Mouse (Mus musculus) forebrain, embryonic 14.5 days (tissue): ENCODE results near the gene Ntm. TPM values are rescaled to one million over a fixed set of nuclear protein-coding genes. Genes with fewer than 3 reads are reported as not detected.

ENCODE experiments used
- ATAC-seq: fragments of 200-750 bp; cut with Nextera tagmentation; 2 replicates; pipeline ENCODE4 v1.8.0; 2017; ENCODE audit warnings: mild to moderate bottlenecking, moderate library complexity
- DNase-seq: peaks from one replicate; pipeline ENCODE4 v3.0.0-alpha.2; 2015; ENCODE audit warnings: low spot score
- H3K27ac ChIP-seq: fragments of 300-500 bp; sonication (generic); 2 replicates; pipeline ENCODE4 v1.5.1; 2014; ENCODE audit warnings: low read depth, mild to moderate bottlenecking, control low read depth, low read length, moderate library complexity
- H3K27me3 ChIP-seq: fragments of 300-500 bp; sonication (generic); replicated peaks from 2 replicates; pipeline ENCODE4 v1.6.1; 2014; ENCODE audit warnings: low read length, control low read depth, mixed read lengths; ENCODE audit not compliant: control insufficient read depth, insufficient read depth
- H3K36me3 ChIP-seq: fragments of 300-500 bp; sonication (generic); 2 replicates; pipeline ENCODE4 v1.6.1; 2014; ENCODE audit warnings: low read length, control low read depth; ENCODE audit not compliant: control insufficient read depth, insufficient read depth
- H3K4me1 ChIP-seq: fragments of 300-500 bp; sonication (generic); 2 replicates; pipeline ENCODE4 v1.6.1; 2014; ENCODE audit warnings: antibody characterized with exemption, low read length, control low read depth; ENCODE audit not compliant: control insufficient read depth, insufficient read depth
- H3K4me2 ChIP-seq: fragments of 300-500 bp; sonication (generic); 2 replicates; pipeline ENCODE4 v1.6.1; 2014; ENCODE audit warnings: mild to moderate bottlenecking, control low read depth, low read length
- H3K4me3 ChIP-seq: fragments of 300-500 bp; sonication (generic); 2 replicates; pipeline ENCODE4 v1.5.1; 2014; ENCODE audit warnings: low read depth, low read length, control low read depth
- H3K9ac ChIP-seq: fragments of 300-500 bp; sonication (generic); 2 replicates; pipeline ENCODE4 v1.6.1; 2014; ENCODE audit warnings: mild to moderate bottlenecking, low read length, control low read depth, moderate library complexity
- H3K9me3 ChIP-seq: fragments of 300-500 bp; sonication (generic); replicated peaks from 2 replicates; pipeline ENCODE4 v1.6.1; 2016; ENCODE audit warnings: low read length, control low read depth, mixed read lengths; ENCODE audit not compliant: control insufficient read depth
- WGBS: fragments of 180-500 bp; shearing (Covaris S2); extraction: QIAGEN DNeasy Blood & Tissue Kit; methylation state at CpG from one replicate; pipeline ENCODE4 v1.1.7; 2014; 5-methylcytosine and 5-hydroxymethylcytosine counted together
- polyA plus RNA-seq: library from polyadenylated mRNA; unstranded; fragments of >200 nt; fragmentation: Nextera tagmentation; extraction: Ambion mirVana; gene quantifications from 2 replicates; pipeline ENCODE4 v1.2.1, GENCODE M21; 2014

Gene Ntm
- polyA plus RNA-seq, 1 experiment from 2014 or later, result 72.9 TPM

DNA sequence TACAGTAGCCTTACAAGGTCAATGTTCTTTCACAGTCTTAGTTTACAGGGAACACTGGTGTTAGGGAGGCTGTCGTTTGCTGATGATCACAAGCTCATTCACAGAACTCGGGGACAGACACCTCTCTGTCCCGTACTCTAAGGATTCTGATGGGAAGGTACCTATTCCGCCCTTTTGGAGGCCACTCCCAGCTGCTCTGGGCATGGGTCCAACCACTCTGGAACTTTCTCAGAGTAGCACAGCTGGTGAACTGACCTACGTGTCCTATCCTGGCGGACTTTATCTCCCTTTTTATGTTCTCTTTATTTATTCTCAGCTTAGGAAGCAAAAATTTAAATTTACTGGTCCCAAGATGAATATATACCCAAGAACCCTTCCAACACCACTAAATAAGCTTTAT, 280.7 kb downstream of the Ntm start:
- no peaks in the 10 kb centered on the region for H3K36me3 ChIP-seq
- no peaks in the 10 kb centered on the region for H3K4me1 ChIP-seq
- H3K9me3 ChIP-seq, result no peaks in the 10 kb centered on the region
- no peak overlapping the region for H3K9ac ChIP-seq
- no peak overlapping the region for H3K27ac ChIP-seq
- no peak overlapping the region for H3K4me3 ChIP-seq
- no peak overlapping the region for H3K4me2 ChIP-seq
- 54% methylated on average over 6 of the region's 6 CpGs for WGBS
- DNase-seq (no peak), ATAC-seq (no peak)
- H3K27me3 ChIP-seq, result no peaks in the 10 kb centered on the region

DNA sequence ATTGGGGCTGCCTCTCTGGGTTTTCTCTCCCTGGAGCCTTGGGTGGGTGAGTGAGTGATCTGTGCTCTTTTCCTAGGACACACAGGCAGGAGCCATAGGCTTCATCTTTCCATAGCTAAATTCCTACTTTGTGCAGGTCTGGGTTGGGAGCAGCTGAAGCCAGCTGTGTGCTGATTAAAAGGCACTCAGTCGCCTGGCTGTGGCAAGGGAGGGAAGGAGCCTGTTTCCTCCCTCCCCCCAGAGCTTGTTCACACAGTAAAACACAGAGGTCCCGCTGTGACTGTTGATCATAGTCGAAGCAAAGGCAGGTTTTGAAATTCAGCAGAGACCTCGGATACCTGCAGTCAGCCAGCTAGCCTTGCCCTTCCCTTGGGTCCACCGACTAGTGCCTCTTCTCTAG, 282.3 kb downstream of the Ntm start:
- Histone ChIP-seq H3K9me3 (no peaks in the 10 kb centered on the region), H3K36me3 (no peaks in the 10 kb centered on the region), H3K4me1 (no peaks in the 10 kb centered on the region), H3K4me2 (no peak overlapping the region), H3K9ac (no peak overlapping the region), H3K27ac (no peak overlapping the region), H3K27me3 (no peaks in the 10 kb centered on the region), H3K4me3 (no peak overlapping the region)
- ATAC-seq (no peak), DNase-seq (no peak)
- 14% methylated on average over 5 of the region's 5 CpGs for WGBS

DNA sequence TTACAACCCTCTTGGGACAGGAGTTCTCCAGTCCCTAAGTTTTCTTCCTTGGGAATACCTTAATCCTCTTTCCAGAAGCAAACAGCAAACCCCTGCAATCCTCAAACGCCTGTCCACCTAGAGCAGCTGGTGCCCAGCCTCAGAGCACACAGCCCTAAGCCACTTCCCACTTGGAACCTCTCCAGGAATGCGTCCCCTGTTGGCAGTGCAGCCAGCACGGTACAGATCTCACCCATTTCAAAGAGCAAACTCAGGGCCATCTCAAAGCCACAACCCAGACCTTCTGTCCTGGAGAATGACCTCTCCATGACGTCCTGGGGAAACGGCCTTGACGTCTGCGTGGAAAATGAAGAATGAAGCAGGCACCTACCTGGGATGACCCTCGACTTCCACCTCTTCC, 289.0 kb downstream of the Ntm start:
- Histone ChIP-seq H3K9me3 (no peaks in the 10 kb centered on the region), H3K27me3 (no peaks in the 10 kb centered on the region), H3K4me1 (no peaks in the 10 kb centered on the region), H3K27ac (no peak overlapping the region), H3K4me3 (no peak overlapping the region), H3K4me2 (no peak overlapping the region), H3K36me3 (no peaks in the 10 kb centered on the region), H3K9ac (no peak overlapping the region)
- DNase-seq (peak; percentile 52), ATAC-seq (no peak)
- WGBS, result 61% methylated on average over 8 of the region's 8 CpGs

DNA sequence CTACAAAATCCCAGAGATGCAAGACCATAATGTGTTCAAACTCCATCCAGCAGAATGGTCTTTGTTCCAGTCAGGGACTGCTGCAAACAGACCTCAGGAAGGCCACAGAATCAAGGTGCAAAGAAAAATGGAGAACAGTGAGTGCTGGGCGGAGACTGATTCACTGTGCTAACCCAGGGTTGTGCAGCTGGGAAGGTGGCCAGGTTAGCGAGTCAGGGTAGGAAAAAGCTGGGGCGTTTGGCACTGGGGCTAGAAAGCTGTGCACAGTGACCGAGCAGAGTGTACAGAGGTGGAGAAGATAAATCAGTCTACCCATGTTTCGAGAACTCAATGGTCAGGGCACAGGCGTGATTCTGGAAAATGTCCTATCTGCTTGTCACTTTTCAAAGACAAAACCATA, 291.1 kb downstream of the Ntm start:
- WGBS, result 80% methylated on average over 6 of the region's 6 CpGs
- DNase-seq, result no peak
- no peak overlapping the region for H3K4me3 ChIP-seq
- no peak for ATAC-seq
- no peaks in the 10 kb centered on the region for H3K4me1 ChIP-seq
- H3K27ac ChIP-seq, result no peak overlapping the region
- no peak overlapping the region for H3K9ac ChIP-seq
- no peak overlapping the region for H3K4me2 ChIP-seq
- H3K9me3 ChIP-seq, result no peaks in the 10 kb centered on the region
- no peaks in the 10 kb centered on the region for H3K36me3 ChIP-seq
- H3K27me3 ChIP-seq, result no peaks in the 10 kb centered on the region

DNA sequence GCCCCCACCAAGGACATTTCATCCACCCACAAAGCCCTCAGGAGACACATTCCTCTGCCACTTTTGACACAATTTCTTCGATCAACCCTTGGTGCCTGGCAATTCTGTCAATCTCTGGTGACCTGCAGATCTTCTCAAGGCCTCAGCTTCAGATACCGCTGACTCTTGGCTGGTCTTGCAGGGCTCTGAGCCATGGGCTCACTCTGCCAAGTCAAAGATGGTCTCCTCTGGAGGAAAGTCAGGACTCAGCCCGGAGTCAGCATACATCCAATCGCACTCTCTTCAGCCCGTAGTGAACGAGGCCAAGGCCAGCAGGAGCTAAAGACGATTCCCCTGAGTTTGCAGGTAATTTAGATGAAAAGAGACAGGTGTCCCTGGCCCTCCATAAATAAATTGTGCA, 299.7 kb downstream of the Ntm start:
- Histone ChIP-seq H3K4me1 (peaks cover 5% of the 10 kb centered on the region; the same call in 1 of the 2 replicates), H3K27ac (no peak overlapping the region), H3K4me3 (no peak overlapping the region), H3K4me2 (no peak overlapping the region), H3K36me3 (no peaks in the 10 kb centered on the region), H3K9ac (no peak overlapping the region), H3K27me3 (no peaks in the 10 kb centered on the region), H3K9me3 (no peaks in the 10 kb centered on the region)
- no peak for DNase-seq
- ATAC-seq, result no peak
- WGBS, result 88% methylated on average over 7 of the region's 7 CpGs

DNA sequence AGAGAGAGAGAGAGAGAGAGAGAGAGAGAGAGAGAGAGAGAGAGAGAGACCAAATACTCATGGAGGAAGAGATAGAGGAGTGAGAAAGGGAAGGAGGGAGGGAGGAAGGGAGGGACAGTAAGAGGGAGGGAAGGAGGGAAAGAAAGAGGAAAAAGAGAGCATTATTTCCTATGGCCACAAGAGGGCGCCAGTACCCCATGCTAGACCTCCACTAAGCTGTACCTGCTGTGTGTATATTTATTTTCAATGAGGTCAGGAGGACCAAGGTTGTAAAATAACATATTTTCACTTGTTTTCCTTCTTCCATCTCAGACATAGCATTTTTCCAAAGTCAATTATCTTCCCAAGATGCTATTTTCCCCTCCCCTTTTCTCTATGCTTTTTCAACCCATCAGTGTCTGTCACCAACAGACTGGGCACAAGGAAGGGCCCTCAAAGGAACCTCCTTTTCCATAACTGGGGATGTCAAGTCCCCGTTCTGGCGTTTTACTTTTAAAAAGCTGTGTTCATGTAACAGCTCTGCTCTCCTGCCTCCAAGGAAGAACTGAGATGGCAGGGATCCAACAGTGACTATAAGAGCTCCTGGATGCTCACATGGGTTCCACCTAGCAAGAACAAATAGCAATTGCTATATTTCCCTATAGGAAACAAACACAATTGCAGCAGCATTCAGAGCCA, 301.3 kb downstream of the Ntm start:
- peaks cover 11% of the 10 kb centered on the region; the same call in 1 of the 2 replicates for H3K4me1 ChIP-seq
- H3K4me2 ChIP-seq, result no peak overlapping the region
- no peak overlapping the region for H3K4me3 ChIP-seq
- no peak overlapping the region for H3K9ac ChIP-seq
- no peaks in the 10 kb centered on the region for H3K9me3 ChIP-seq
- peak; percentile 68 for ATAC-seq
- 13% methylated on average over 3 of the region's 3 CpGs for WGBS
- no peaks in the 10 kb centered on the region for H3K36me3 ChIP-seq
- DNase-seq, result peak; percentile 81
- H3K27me3 ChIP-seq, result no peaks in the 10 kb centered on the region
- H3K27ac ChIP-seq, result no peak overlapping the region

DNA sequence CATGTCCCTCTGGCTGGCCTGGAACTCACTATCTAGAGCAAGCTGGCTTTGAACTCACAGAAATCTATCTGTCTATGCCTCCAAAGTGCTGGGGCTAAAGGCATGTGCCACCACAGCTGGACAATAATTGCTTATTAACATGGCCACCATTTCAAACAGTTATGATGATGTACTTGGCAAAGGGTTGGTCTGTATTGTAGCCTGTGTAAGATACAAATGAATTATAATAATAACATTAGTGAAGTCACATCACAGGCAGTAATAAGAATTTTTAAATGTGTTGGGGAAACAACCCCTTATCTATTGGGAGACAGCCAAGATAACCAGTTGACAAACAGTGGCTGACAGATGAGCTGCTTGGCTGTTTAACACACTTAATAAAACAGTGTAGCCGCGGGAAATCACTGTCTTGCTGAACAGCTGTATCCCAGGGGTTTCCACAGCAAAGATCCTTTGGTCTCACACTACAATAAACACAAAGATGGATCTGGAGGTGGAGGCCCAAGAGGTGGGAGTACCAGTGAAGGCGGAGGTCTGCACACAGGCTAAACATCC, 302.8 kb downstream of the Ntm start:
- ATAC-seq, result no peak
- H3K4me2 ChIP-seq, result no peak overlapping the region

DNA sequence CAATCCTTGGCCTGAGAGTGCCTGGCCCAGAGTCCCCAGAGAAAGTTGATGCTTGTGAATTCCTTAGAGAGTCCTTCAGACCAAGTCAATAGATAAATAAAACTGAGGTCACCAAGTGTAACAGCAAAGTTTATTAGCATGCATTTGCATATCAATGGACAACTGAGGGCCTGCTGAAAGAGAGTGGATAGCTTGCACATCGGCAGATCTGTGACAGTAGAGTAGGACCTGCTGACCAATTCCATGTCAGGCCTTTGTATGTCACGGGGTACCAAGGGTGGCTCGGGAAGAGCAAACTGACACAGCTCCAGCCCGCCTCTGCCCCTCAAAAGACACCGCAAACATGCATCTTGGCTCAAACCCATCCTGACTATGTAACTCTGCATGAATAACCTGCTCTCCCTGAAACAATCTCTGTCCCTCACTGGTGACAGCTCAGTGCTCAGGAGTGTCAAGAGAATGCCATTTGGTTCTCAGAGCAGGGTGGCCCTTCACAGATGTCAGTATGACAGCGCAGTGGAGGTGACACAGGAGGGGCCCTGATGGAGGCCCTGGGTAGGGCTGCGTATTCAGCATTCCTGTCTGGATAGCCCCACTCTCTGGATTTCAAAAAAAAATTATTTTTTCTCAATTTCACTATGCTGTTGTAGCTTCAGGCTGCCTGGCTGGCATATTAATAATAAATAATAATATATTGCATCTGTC, 305.0 kb downstream of the Ntm start:
- peak; percentile 30; the same call in 1 of the 2 replicates for ATAC-seq
- Histone ChIP-seq H3K27ac (no peak overlapping the region), H3K9ac (no peak overlapping the region), H3K36me3 (no peaks in the 10 kb centered on the region), H3K9me3 (no peaks in the 10 kb centered on the region), H3K4me2 (no peak overlapping the region), H3K27me3 (no peaks in the 10 kb centered on the region), H3K4me1 (peaks cover 11% of the 10 kb centered on the region; the same call in 1 of the 2 replicates), H3K4me3 (no peak overlapping the region)
- 39% methylated on average over 7 of the region's 7 CpGs for WGBS
- no peak for DNase-seq

More for the DNA sequence above, 302.8 kb downstream of the Ntm start:
- no peaks in the 10 kb centered on the region for H3K27me3 ChIP-seq
- H3K27ac ChIP-seq, result no peak overlapping the region
- no peak overlapping the region for H3K9ac ChIP-seq
- H3K4me1 ChIP-seq, result peaks cover 11% of the 10 kb centered on the region; the same call in 1 of the 2 replicates
- H3K4me3 ChIP-seq, result no peak overlapping the region
- H3K36me3 ChIP-seq, result no peaks in the 10 kb centered on the region
- WGBS, result 76% methylated on average over 3 of the region's 3 CpGs
- no peaks in the 10 kb centered on the region for H3K9me3 ChIP-seq
- no peak for DNase-seq

DNA sequence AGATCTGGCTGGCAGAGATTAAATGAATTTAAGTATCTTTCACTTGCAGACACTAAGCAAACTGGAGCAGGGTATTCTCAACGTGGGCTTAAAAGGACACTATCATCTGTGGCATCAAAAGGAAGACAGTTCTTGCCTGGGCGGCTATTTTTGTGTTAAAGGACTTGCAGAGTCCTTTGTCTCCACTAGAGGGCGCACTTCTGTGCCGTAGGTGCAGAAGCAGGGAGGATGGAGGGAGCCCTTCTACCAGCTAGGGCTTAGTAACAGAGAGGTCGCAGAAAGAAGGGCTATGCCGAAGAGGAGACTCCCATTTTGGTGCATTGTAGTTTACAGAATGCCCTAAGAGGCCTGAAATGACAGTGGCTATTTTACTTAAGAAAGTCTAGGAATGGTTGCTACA, 308.1 kb downstream of the Ntm start:
- ATAC-seq (no peak), DNase-seq (peak; percentile 71)
- H3K9ac ChIP-seq, result no peak overlapping the region
- H3K4me2 ChIP-seq, result no peak overlapping the region
- H3K4me3 ChIP-seq, result no peak overlapping the region
- no peak overlapping the region for H3K27ac ChIP-seq
- peaks cover 11% of the 10 kb centered on the region; the same call in 1 of the 2 replicates for H3K4me1 ChIP-seq
- H3K27me3 ChIP-seq, result no peaks in the 10 kb centered on the region
- H3K9me3 ChIP-seq, result no peaks in the 10 kb centered on the region
- WGBS, result 7% methylated on average over 6 of the region's 6 CpGs
- H3K36me3 ChIP-seq, result no peaks in the 10 kb centered on the region
